Mouse (Mus musculus): ENCODE measurements around the gene Plxna2. TPM values are rescaled to one million over a fixed set of nuclear protein-coding genes. Genes with fewer than 3 reads are reported as not detected.

Gene Plxna2
- polyA plus RNA-seq (2015; fragmentation: Nextera tagmentation; extraction: Ambion mirVana) = 7.9 and 8.5 TPM in 2 replicates

DNA sequence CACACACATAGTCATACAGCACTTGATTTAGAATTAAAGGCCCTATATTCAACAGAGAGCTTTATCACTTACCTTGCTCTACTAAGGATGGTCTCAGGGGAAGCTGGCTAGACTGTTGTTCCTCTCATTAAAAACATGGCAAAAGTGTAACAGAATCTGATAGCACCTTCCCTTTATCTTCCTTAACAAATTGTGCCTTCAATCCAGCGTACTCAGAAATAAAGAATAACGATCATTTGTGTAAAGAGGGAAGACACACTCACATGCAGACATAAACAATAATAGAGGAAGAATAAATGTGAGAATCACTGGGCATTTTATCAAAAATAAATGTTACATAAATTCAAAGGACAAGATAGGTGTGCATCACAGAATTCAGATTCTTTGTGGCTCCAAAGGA is at the start of gene Plxna2:
Gene Plxna2, plus strand, starts transcription at position 301 of the 400 bp plus-strand sequence.
- 83% methylated on average over 2 of the region's 2 CpGs for WGBS
- Histone ChIP-seq H3K9me3 (no peaks in the 10 kb centered on the region), H3K27ac (no peak within 1 kb of the TSS), H3K36me3 (no peaks in the 10 kb centered on the region), H3K9ac (peak within 1 kb of the TSS; percentile 73; the same call in 1 of the 2 replicates), H3K4me2 (peak within 1 kb of the TSS; percentile 90), H3K4me3 (peak within 1 kb of the TSS; percentile 69), H3K4me1 (peaks cover 43% of the 10 kb centered on the region), H3K27me3 (no peaks in the 10 kb centered on the region)
- no peak for ATAC-seq (ENCODE audit: borderline replicate concordance, extremely low read depth, low FRiP score, low TSS enrichment)

DNA sequence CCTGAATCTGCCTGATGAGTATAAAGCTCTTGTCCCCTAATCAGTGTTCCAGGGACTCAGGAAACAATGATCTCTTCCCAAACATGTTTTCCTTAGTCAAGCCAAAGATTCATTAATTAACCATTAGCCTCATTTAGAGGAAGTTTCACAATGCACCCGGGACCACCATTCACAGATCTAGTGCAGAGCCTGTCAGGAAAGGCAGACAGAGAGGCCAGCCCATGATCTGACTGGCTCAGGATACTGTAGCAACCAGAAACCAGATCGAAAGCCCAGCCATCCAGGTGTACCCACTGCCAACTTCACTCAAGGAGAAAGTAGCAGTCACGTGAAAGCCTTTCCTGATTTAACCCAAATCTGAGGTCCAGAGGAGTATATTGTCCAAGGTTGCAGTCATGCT is 44.1 kb upstream of the Plxna2 start:
- no peak overlapping the region for H3K4me2 ChIP-seq
- H3K36me3 ChIP-seq = no peaks in the 10 kb centered on the region
- WGBS = 75% methylated on average over 3 of the region's 3 CpGs
- no peaks in the 10 kb centered on the region for H3K27me3 ChIP-seq
- H3K9me3 ChIP-seq = no peaks in the 10 kb centered on the region
- H3K27ac ChIP-seq = no peak overlapping the region
- no peaks in the 10 kb centered on the region for H3K4me1 ChIP-seq
- ATAC-seq (ENCODE audit: borderline replicate concordance, extremely low read depth, low FRiP score, low TSS enrichment) = no peak
- no peak overlapping the region for H3K4me3 ChIP-seq
- H3K9ac ChIP-seq = no peak overlapping the region

DNA sequence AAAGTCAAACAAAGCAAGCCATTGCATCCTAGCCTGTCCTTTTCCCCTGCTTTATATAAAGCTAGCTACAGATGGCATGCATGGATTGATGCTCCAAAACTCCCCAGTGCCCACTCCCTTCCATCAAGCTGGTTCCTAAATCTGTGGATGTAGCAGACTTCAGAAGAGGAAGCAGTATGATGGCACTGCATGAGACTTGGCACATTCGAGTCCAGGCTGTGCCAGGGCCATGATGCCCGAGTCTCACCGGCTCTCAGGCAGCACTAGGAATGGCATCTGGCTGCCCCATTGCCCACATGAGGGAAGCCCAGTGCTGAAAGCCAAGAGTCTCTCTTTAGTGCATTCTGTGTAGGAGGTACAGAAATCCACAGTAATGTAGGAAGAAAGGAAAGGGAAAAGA is 39.7 kb upstream of the Plxna2 start:
- WGBS = 85% methylated on average over 3 of the region's 3 CpGs
- Histone ChIP-seq H3K27me3 (no peaks in the 10 kb centered on the region), H3K4me1 (no peaks in the 10 kb centered on the region), H3K36me3 (no peaks in the 10 kb centered on the region), H3K4me2 (no peak overlapping the region), H3K9ac (no peak overlapping the region), H3K9me3 (no peaks in the 10 kb centered on the region), H3K27ac (no peak overlapping the region), H3K4me3 (no peak overlapping the region)
- ATAC-seq (ENCODE audit: borderline replicate concordance, extremely low read depth, low FRiP score, low TSS enrichment) = no peak

DNA sequence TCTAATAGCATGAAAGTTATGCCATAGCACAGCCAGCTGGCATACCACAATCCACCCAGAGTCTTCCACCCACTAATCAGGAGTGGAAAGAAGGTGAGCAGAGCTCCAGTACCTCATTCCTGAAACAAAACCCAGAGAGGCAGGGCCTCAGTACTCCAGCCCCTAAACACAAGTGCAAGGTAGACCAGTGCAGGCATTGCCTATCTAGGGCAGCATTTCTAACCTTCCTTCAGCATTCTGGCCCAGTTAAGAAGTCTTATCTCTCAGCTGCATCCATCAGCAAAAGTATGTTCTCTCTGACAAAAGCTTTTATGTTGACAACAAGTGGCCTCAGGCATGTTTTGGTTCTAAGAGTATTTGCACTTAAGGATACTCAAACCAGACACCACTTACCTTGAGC is 37.5 kb upstream of the Plxna2 start:
- Histone ChIP-seq H3K9ac (no peak overlapping the region), H3K27me3 (no peaks in the 10 kb centered on the region), H3K36me3 (no peaks in the 10 kb centered on the region), H3K27ac (no peak overlapping the region), H3K4me2 (no peak overlapping the region), H3K4me1 (no peaks in the 10 kb centered on the region), H3K4me3 (no peak overlapping the region), H3K9me3 (no peaks in the 10 kb centered on the region)
- no peak for ATAC-seq (ENCODE audit: borderline replicate concordance, extremely low read depth, low FRiP score, low TSS enrichment)

DNA sequence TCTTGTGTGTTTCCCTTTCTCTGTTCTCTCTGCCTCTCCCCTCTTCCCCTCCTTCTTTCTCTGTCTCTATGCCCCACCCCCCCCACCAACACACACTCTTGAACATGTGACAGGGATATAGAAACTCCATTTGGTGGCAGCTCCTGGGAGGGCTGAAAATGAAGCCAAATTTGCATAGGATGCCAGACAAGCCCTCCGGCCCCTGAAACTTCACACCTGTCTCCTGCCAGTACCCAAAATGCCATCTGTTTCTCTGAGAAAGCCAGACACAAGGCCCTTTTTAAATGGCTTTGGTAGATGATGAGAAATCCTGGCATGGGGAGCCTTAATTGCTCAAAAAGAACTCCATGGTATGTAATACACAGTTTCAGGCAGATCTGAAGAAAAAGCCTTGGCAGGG is 31.3 kb upstream of the Plxna2 start:
- H3K9me3 ChIP-seq = no peaks in the 10 kb centered on the region
- WGBS = 50% methylated on average over 1 of the region's 1 CpGs
- no peak overlapping the region for H3K4me2 ChIP-seq
- no peaks in the 10 kb centered on the region for H3K36me3 ChIP-seq
- no peaks in the 10 kb centered on the region for H3K27me3 ChIP-seq
- H3K9ac ChIP-seq = no peak overlapping the region
- H3K4me1 ChIP-seq = peaks cover 21% of the 10 kb centered on the region
- no peak overlapping the region for H3K4me3 ChIP-seq
- no peak overlapping the region for H3K27ac ChIP-seq
- no peak for ATAC-seq (ENCODE audit: borderline replicate concordance, extremely low read depth, low FRiP score, low TSS enrichment)

DNA sequence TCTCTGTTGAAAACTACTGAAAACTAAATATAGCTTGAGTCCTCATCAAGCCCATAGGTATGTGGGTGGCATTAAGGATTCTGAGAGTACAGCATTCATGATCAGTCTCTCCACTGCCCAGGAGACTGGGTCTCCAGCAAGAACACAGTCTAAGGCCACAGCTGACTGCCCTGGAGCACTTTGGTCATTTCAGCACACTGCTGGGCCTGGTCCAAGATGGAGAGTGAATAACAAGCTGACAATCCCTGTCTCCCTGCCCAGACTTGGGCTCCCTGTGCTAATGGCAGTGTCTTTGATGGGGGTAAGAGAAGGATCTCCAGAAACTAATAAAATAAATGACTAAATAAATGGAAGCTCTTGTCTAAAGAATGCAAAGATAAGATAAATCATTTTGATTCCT is 30.5 kb upstream of the Plxna2 start:
- Histone ChIP-seq H3K4me1 (peaks cover 21% of the 10 kb centered on the region), H3K4me2 (no peak overlapping the region), H3K4me3 (no peak overlapping the region), H3K27ac (peak overlapping the region; percentile 2; the same call in 1 of the 2 replicates), H3K27me3 (no peaks in the 10 kb centered on the region), H3K9ac (no peak overlapping the region), H3K36me3 (no peaks in the 10 kb centered on the region), H3K9me3 (no peaks in the 10 kb centered on the region)
- peak; percentile 92 for ATAC-seq (ENCODE audit: borderline replicate concordance, extremely low read depth, low FRiP score, low TSS enrichment)

DNA sequence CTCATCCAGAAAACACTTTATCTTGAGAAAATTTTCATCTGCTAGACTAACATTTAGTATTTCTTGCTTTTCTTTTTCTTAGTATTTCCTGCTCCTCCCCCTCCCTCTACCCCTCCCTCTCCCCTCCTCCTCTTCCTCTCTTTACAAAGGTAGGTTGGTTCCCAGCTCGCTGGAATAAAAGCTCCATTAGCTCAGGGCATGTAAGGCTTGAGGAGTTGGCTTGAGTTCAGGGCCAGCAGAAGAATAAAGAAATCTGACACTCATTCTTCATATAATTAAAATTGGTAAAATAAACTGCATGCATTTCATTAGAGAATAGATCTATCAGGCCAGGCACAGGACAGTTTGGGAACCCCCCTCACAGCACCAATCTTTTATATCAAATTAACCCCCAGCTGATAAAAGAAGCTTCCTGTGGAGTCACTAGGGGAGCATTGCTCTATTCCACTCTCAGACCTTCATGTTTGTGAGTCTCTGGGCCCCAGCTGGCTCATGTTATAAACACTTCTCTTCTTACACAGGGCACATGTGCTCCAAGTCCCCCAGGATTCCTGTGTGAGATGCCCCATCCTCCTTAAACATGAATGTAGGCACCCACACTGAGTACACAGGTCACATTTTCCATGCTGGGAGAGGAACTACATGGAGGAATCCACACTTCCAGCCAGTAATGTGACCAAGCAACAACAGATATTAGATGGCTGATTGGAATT is 29.9 kb upstream of the Plxna2 start:
- Histone ChIP-seq H3K9me3 (no peaks in the 10 kb centered on the region), H3K27ac (peak overlapping the region; percentile 24; the same call in 1 of the 2 replicates), H3K36me3 (no peaks in the 10 kb centered on the region), H3K9ac (no peak overlapping the region), H3K4me1 (peaks cover 21% of the 10 kb centered on the region), H3K4me2 (no peak overlapping the region), H3K4me3 (no peak overlapping the region), H3K27me3 (no peaks in the 10 kb centered on the region)
- 8% methylated on average over 1 of the region's 1 CpGs for WGBS
- ATAC-seq (ENCODE audit: borderline replicate concordance, extremely low read depth, low FRiP score, low TSS enrichment) = peak; percentile 41; the same call in 1 of the 2 replicates

DNA sequence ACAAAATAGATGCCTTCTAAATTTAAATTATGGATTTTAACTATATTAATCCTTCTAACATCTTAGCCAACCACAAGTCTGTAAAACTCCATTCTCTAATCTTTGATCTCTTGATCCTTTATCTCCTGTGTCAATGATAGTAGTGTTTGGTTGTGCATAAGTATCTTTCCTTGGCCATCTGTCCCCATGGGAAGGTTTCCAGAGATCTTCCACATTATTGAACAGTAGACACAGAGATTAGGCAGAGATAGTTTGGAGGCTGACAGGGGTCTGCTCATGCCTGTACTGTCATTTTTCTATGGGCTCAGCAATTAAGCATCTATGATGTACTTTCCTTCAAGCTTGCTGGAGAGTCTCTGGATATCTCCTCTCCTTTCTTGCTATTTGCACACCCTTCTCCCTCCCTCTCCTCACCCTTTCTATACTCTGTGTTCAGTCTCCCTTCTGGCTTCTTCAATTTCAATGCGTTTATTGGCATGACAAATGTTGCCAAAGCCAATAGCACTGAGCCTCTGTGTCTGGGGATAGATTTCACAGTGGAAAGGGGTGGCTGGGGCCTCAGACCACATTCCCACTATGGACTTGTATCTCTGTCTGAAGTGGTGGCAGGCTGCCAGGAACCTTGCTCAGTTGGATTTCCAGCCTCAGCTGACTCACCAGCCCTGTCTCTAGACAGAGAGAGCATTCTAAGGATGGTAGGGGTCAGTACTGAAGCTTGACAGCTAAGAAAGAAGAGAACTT is 29.1 kb upstream of the Plxna2 start:
- no peaks in the 10 kb centered on the region for H3K27me3 ChIP-seq
- no peaks in the 10 kb centered on the region for H3K36me3 ChIP-seq
- ATAC-seq (ENCODE audit: borderline replicate concordance, extremely low read depth, low FRiP score, low TSS enrichment) = 0 out of 2 replicates have a peak, but pooled peaks have one; percentile 10
- H3K9ac ChIP-seq = no peak overlapping the region
- no peak overlapping the region for H3K4me3 ChIP-seq
- no peaks in the 10 kb centered on the region for H3K9me3 ChIP-seq
- H3K27ac ChIP-seq = peak overlapping the region; percentile 48
- 38% methylated on average over 1 of the region's 1 CpGs for WGBS
- peaks cover 21% of the 10 kb centered on the region for H3K4me1 ChIP-seq
- H3K4me2 ChIP-seq = no peak overlapping the region

DNA sequence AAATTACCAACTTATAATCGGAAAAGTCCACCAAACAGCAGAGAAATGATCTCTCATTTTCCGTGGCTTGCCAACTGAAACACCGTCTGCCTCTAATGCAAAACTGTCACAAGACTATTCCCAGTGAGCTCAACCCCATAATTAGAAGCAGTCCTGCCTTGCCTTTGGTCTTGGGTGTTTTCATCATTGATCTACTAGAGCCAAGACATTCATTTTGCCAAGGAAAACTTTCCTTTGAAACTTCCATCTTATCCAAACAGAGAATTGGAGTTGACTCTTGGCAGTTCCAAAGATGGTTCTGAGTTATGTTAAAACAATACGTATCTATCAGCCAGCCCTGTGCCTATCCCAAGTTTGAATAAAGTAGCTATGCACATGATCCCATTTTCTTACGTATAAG is 24.9 kb upstream of the Plxna2 start:
- H3K4me1 ChIP-seq = peaks cover 15% of the 10 kb centered on the region
- 73% methylated on average over 5 of the region's 5 CpGs for WGBS
- no peak overlapping the region for H3K9ac ChIP-seq
- no peak overlapping the region for H3K27ac ChIP-seq
- no peak overlapping the region for H3K4me3 ChIP-seq
- no peak for ATAC-seq (ENCODE audit: borderline replicate concordance, extremely low read depth, low FRiP score, low TSS enrichment)
- H3K9me3 ChIP-seq = no peaks in the 10 kb centered on the region
- no peaks in the 10 kb centered on the region for H3K36me3 ChIP-seq
- no peak overlapping the region for H3K4me2 ChIP-seq
- H3K27me3 ChIP-seq = no peaks in the 10 kb centered on the region

DNA sequence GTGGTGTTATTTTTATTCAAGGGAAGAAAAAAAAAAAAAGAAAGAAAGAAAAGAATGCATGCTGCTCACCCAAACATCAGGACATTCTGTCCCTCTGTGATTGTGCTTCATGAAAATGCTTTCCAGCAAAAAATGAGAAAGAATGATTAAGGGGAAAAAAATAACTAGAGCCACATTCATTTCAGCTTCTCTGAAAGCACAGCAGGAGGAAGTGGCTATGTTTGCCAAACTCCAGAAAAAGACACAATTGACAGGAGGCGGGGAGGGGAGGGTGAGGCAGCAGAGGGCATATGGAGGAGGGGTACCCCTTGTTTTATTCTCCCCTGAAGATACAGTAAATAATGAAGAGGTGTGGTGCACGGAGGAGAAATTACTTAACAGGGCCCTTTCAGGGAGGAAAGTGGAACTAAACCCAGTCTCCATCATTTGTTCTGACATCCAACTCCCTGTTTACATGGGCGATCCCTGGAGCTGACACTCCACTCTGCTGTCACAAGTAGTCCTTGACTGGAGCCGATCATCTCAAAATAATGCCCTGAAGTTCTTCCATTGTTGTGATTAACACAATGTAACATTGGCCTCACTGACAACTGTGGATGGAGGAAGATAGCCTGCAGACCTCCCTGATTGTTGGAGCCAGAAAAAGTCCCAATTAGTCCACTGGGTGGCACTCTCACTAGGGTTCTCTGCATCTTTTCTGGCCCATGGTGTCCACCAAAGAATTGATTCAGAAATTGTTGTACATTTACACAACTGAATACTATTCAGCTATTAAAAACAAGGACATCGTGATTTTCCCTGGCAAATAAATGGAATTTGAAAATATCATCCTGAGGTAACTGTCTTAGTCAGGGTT is 10.4 kb upstream of the Plxna2 start:
- ATAC-seq (ENCODE audit: borderline replicate concordance, extremely low read depth, low FRiP score, low TSS enrichment) = no peak
- Histone ChIP-seq H3K27ac (no peak overlapping the region), H3K9ac (no peak overlapping the region), H3K27me3 (no peaks in the 10 kb centered on the region), H3K4me2 (no peak overlapping the region), H3K4me3 (no peak overlapping the region), H3K9me3 (no peaks in the 10 kb centered on the region), H3K4me1 (no peaks in the 10 kb centered on the region), H3K36me3 (no peaks in the 10 kb centered on the region)
- WGBS = 48% methylated on average over 5 of the region's 5 CpGs

DNA sequence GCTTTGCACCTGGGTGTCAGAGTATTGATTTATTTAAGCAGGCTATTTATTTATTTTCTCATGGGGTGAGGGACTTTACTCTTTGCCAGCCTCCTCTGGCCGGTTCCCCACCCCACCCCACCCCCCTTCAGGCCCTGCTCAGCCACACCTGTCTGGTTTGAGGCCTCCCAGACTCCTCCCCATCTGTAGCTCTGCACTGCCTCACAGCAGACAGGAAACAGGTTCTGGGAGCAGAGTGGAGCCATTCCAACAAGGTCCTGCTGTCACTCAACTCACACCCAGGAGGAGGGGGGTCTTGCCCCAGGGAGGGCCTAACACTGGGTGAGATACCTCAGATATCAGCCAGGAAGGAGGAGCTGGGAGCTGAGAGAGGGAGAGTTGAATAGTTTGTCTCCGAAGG is 7.5 kb upstream of the Plxna2 start:
- no peak overlapping the region for H3K4me2 ChIP-seq
- no peaks in the 10 kb centered on the region for H3K36me3 ChIP-seq
- H3K9ac ChIP-seq = no peak overlapping the region
- peaks cover 13% of the 10 kb centered on the region for H3K4me1 ChIP-seq
- H3K27me3 ChIP-seq = no peaks in the 10 kb centered on the region
- H3K27ac ChIP-seq = no peak overlapping the region
- ATAC-seq (ENCODE audit: borderline replicate concordance, extremely low read depth, low FRiP score, low TSS enrichment) = no peak; the same call in 1 of the 2 replicates
- 9% methylated on average over 2 of the region's 2 CpGs for WGBS
- H3K9me3 ChIP-seq = no peaks in the 10 kb centered on the region
- H3K4me3 ChIP-seq = no peak overlapping the region

DNA sequence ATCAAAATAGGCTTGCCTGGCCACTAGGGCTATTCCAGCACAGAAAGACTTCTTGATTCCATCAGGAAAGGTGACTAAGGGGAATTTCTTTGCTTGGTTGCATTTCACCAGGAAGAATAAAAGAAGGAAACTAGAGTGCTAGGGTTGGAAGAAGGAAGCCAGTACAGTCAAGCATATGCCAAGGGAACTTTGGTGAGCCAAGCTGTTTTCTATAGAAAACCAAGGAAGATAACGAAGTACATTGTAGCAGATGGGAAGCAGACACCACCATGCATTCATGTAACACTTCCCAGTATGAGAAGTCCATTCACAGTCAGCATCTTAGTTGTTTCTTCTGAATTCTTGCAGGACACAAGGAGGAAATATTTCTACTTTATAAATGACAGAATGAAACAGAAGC is 5.4 kb upstream of the Plxna2 start:
- no peaks in the 10 kb centered on the region for H3K36me3 ChIP-seq
- no peaks in the 10 kb centered on the region for H3K27me3 ChIP-seq
- no peak overlapping the region for H3K27ac ChIP-seq
- H3K4me2 ChIP-seq = no peak overlapping the region
- H3K4me3 ChIP-seq = no peak overlapping the region
- WGBS = 90% methylated on average over 1 of the region's 1 CpGs
- no peak overlapping the region for H3K9ac ChIP-seq
- H3K9me3 ChIP-seq = no peaks in the 10 kb centered on the region
- ATAC-seq (ENCODE audit: borderline replicate concordance, extremely low read depth, low FRiP score, low TSS enrichment) = no peak
- H3K4me1 ChIP-seq = peaks cover 13% of the 10 kb centered on the region
